Mouse (Mus musculus) liver, adult 2 months (tissue): ENCODE measurements around the gene Lefty2.

Experiments
- CTCF ChIP-seq: fragments of 200-500 bp; IDR thresholded peaks from 2 replicates; pipeline ENCODE4 v1.5.1; 2011; ENCODE audit warnings: low read depth, low read length, control low read depth
- POLR2A ChIP-seq: fragments of 200-500 bp; IDR thresholded peaks from 2 replicates; pipeline ENCODE4 v1.6.1; 2011; ENCODE audit warnings: low read length, control low read depth; ENCODE audit not compliant: insufficient read depth; ENCODE audit errors: extremely low read depth

DNA sequence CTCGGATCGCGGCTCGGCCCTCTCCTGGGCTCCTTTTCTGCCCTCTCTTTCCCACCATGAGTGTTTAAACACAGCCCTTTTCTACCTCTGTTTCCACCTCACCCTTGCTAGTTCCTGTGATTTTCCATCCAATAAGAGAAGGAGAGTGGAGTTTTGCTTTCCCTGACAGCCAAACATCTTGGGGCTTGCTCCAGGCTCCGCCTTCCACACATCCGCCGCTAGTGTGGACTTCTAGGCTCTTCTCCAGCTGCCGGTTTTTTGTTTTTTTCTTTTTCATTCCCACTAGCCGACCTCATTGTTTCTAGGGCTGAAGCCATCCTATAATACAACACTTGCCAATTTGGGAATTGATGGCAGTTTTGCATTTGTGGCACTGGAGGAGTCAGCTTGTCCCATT lies 44.8 kb upstream of the Lefty2 start:
- no peak for TF ChIP-seq CTCF
- TF ChIP-seq POLR2A = 0 out of 2 replicates have a peak, but pooled peaks have one; percentile 22
